Mouse (Mus musculus) hindbrain, embryonic 16.5 days (tissue): ENCODE measurements around the gene Szrd1. TPM values are rescaled to one million over a fixed set of nuclear protein-coding genes. Genes with fewer than 3 reads are reported as not detected.
A peak's percentile ranks its signal among the peaks of the same experiment; 100 is the strongest.

Experiments used
- ATAC-seq: fragments of 200-750 bp; cut with Nextera tagmentation; 2 replicates; pipeline ENCODE4 v1.8.0; 2017; ENCODE audit warnings: moderate TSS enrichment, moderate library complexity
- H3K27ac ChIP-seq: fragments of 300-500 bp; sonication (generic); 2 replicates; pipeline ENCODE4 v1.5.1; 2014; ENCODE audit warnings: low read depth, mild to moderate bottlenecking, control low read depth, low read length, moderate library complexity
- H3K27me3 ChIP-seq: fragments of 300-500 bp; sonication (generic); replicated peaks from 2 replicates; pipeline ENCODE4 v1.6.1; 2014; ENCODE audit warnings: low read length; ENCODE audit not compliant: control insufficient read depth, insufficient read depth
- H3K36me3 ChIP-seq: fragments of 300-500 bp; sonication (generic); 2 replicates; pipeline ENCODE4 v1.6.1; 2014; ENCODE audit warnings: mild to moderate bottlenecking, low read length, moderate library complexity, mixed read lengths; ENCODE audit not compliant: control insufficient read depth, insufficient read depth
- H3K4me1 ChIP-seq: fragments of 300-500 bp; sonication (generic); 2 replicates; pipeline ENCODE4 v1.6.1; 2014; ENCODE audit warnings: low read depth, low read length; ENCODE audit not compliant: control insufficient read depth, insufficient read depth
- H3K4me2 ChIP-seq: fragments of 300-500 bp; sonication (generic); 2 replicates; pipeline ENCODE4 v1.6.1; 2014; ENCODE audit warnings: mild to moderate bottlenecking, low read length, control low read depth, moderate library complexity
- H3K4me3 ChIP-seq: fragments of 300-500 bp; sonication (generic); 2 replicates; pipeline ENCODE4 v1.5.1; 2014; ENCODE audit warnings: mild to moderate bottlenecking, low read length, control low read depth, moderate library complexity
- H3K9ac ChIP-seq: fragments of 300-500 bp; sonication (generic); 2 replicates; pipeline ENCODE4 v1.6.1; 2014; ENCODE audit warnings: low read depth, mild to moderate bottlenecking, control low read depth, low read length, moderate library complexity
- H3K9me3 ChIP-seq: fragments of 300-500 bp; sonication (generic); 2 replicates; pipeline ENCODE4 v1.6.1; 2014; ENCODE audit warnings: mild to moderate bottlenecking, low read length, moderate library complexity; ENCODE audit not compliant: control insufficient read depth
- WGBS: fragments of 180-500 bp; shearing (Covaris S2); extraction: QIAGEN DNeasy Blood & Tissue Kit; methylation state at CpG from one replicate; pipeline ENCODE4 v1.1.7; 2014; 5-methylcytosine and 5-hydroxymethylcytosine counted together
- polyA plus RNA-seq: library from polyadenylated mRNA; unstranded; fragments of >200 nt; fragmentation: Nextera tagmentation; extraction: Ambion mirVana; gene quantifications from 2 replicates; pipeline ENCODE4 v1.2.1, GENCODE M21; 2015

Gene Szrd1
- polyA plus RNA-seq, 1 experiment from 2014 or later: 22.4 TPM

DNA sequence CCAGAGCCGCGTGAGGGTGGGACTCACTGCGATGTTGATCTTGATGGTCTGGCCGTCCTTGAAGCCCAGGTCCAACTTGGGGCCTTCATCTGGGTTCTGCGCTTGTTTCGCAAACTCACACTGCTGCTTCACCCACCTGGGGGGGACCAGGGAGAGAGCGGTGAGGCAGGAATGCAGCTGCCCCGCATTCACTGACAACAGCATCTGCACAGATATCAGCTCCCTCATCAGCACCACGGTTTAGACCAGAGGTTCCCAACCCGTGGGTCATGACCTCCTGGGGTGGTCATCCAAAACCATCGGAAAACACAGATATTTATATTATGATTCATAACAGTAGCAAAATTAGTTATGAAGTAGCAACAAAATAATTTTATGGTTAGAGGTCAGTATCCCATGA lies 67.1 kb downstream of the Szrd1 start:
- no peak for ATAC-seq
- H3K4me3 ChIP-seq: no peak overlapping the region
- no peak overlapping the region for H3K4me2 ChIP-seq
- WGBS: 94% methylated on average over 11 of the region's 11 CpGs
- H3K9ac ChIP-seq: no peak overlapping the region
- H3K27me3 ChIP-seq: no peaks in the 10 kb centered on the region
- no peaks in the 10 kb centered on the region for H3K9me3 ChIP-seq
- H3K27ac ChIP-seq: no peak overlapping the region
- H3K4me1 ChIP-seq: peaks cover 15% of the 10 kb centered on the region
- H3K36me3 ChIP-seq: peaks cover 30% of the 10 kb centered on the region

DNA sequence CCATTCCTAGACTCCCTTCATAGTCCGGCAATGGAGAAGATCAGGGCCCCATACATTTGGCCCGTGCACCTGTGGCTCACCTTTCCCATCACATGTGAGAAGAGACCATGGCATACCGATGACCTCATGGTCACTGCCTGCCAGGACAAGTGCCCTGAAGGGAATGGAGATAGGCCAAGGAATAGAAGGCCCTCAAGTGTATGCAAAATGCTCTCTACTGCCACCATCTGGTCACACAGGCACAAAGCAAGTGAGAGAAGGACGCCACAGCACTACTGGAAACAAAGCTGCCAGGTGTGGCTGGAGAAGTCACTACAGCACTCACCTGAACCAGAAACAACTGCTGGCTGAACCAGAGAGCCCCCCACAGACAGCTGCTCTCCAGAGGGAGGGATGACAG lies 69.8 kb downstream of the Szrd1 start:
- Histone ChIP-seq H3K9me3 (no peaks in the 10 kb centered on the region), H3K4me1 (peaks cover 7% of the 10 kb centered on the region), H3K4me2 (no peak overlapping the region), H3K36me3 (peaks cover 47% of the 10 kb centered on the region), H3K9ac (no peak overlapping the region), H3K27ac (no peak overlapping the region), H3K4me3 (no peak overlapping the region), H3K27me3 (no peaks in the 10 kb centered on the region)
- no peak for ATAC-seq
- 59% methylated on average over 4 of the region's 4 CpGs for WGBS

DNA sequence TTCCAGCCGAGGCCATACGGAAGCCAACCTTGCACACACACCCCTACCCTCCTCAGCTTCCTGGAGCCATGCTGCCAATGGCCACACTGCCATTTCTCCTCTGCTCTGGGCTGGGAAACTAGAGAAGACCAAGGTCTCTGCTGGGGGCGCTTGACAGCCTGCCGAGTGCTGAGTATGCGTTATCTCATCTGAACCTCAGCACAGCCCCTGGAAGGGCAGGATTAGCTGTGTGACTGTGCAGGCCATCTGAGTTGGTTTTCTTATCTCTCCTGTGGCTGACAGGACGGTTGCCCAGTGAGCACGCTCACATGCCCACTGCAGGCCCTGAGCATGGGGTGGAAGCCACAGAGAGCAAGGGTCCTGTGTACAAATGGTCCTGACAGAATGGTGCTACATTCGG lies 70.9 kb downstream of the Szrd1 start:
- peaks cover 47% of the 10 kb centered on the region for H3K36me3 ChIP-seq
- no peak overlapping the region for H3K9ac ChIP-seq
- 96% methylated on average over 8 of the region's 8 CpGs for WGBS
- no peak overlapping the region for H3K27ac ChIP-seq
- no peak overlapping the region for H3K4me3 ChIP-seq
- H3K4me1 ChIP-seq: peaks cover 7% of the 10 kb centered on the region
- no peaks in the 10 kb centered on the region for H3K27me3 ChIP-seq
- H3K4me2 ChIP-seq: no peak overlapping the region
- H3K9me3 ChIP-seq: no peaks in the 10 kb centered on the region
- no peak for ATAC-seq

- Histone ChIP-seq H3K27me3 (no peaks in the 10 kb centered on the region), H3K27ac (0 out of 2 replicates have a peak overlapping the region, but pooled peaks have one; percentile 39), H3K9ac (no peak overlapping the region), H3K36me3 (peaks cover 40% of the 10 kb centered on the region), H3K4me1 (peaks cover 7% of the 10 kb centered on the region), H3K9me3 (no peaks in the 10 kb centered on the region), H3K4me3 (no peak overlapping the region), H3K4me2 (no peak overlapping the region)
- no peak for ATAC-seq
- 78% methylated on average over 9 of the region's 9 CpGs for WGBS
Observed at GRCm38 (mm10) chr4:141067516-141068046, 72.0 kb downstream of the Szrd1 start.

DNA sequence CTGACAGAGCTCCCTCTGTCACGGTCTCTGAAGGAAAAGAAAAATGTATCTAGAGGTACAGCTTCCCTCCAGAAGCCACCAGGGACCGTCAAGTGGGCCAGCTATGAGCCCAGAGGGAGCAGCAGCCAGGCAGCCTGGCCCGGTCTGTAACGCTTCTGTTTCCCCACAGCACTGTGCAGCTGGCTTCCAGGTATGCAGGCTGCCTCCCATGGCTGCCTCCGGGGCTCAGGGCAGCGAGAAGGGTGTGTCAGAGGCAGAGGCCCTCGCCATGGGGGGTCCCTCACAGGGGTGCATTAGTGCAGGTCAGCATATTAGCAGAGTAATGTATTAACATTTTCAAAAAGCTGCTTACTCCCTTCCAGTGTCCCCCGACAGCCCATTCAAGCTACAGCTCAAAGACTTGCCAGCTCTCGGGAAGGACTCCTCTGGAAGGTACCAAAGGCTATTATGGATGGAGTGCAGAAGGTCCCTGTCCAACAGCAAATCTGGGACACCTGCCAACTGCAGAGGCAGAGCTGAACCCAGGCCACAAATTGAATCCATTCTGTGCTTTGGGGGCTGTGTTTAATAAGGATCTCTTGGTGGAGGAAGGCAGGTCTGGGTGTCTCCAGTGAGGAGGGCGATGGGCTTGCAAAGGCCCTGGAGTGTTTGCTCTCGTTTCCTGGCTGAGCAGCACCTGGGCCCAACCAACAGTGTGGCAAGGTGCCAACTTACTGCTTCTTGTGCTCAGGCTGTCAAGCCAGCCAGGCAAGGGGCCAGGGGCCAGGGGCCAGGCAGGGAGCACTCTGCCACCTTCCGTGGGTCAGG lies 72.7 kb downstream of the Szrd1 start:
- peaks cover 7% of the 10 kb centered on the region for H3K4me1 ChIP-seq
- peak; percentile 12; the same call in 1 of the 2 replicates for ATAC-seq
- H3K36me3 ChIP-seq: peaks cover 40% of the 10 kb centered on the region
- 65% methylated on average over 12 of the region's 12 CpGs for WGBS
- no peak overlapping the region for H3K9ac ChIP-seq
- peak overlapping the region; percentile 39; the same call in 1 of the 2 replicates for H3K27ac ChIP-seq
- no peak overlapping the region for H3K4me3 ChIP-seq
- no peaks in the 10 kb centered on the region for H3K9me3 ChIP-seq
- H3K27me3 ChIP-seq: no peaks in the 10 kb centered on the region
- no peak overlapping the region for H3K4me2 ChIP-seq

GRCm38 (mm10) chr4:141065123-141065522 lies 74.5 kb downstream of the Szrd1 start:
- H3K4me1 ChIP-seq: peaks cover 10% of the 10 kb centered on the region
- H3K9me3 ChIP-seq: no peaks in the 10 kb centered on the region
- H3K4me2 ChIP-seq: no peak overlapping the region
- peaks cover 35% of the 10 kb centered on the region for H3K36me3 ChIP-seq
- H3K9ac ChIP-seq: no peak overlapping the region
- no peak overlapping the region for H3K4me3 ChIP-seq
- no peaks in the 10 kb centered on the region for H3K27me3 ChIP-seq
- H3K27ac ChIP-seq: no peak overlapping the region
- 4% methylated on average over 8 of the region's 8 CpGs for WGBS
- peak; percentile 38 for ATAC-seq

DNA sequence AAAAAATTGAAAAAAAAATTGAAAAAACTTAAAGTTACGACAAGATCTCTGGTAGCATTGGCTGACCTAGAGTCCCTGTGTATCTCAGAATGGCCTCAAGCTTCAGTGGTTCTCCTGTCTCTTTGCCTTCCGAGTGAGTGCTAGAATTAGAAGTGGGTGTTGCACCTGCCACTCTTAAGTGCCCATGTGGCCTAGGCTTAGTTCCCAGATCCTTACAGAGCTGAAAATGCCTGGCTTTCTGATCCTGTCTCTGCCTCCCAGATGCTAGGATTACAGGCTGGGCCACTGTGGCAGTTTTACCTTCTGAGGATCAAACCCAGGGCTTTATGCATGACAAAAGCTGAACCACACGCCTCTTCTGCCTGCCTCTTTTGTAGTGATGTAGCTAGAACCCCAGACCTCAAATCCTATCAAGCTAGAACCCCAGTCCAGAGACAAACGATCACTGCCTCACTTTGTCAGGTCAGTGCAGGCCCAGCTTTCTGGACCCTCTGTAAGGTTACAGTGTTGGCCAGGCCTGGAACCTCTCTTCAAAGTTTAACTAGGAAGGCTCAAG lies 75.4 kb downstream of the Szrd1 start:
- Histone ChIP-seq H3K4me2 (no peak overlapping the region), H3K27ac (no peak overlapping the region), H3K9me3 (no peaks in the 10 kb centered on the region), H3K9ac (no peak overlapping the region), H3K36me3 (peaks cover 31% of the 10 kb centered on the region), H3K27me3 (no peaks in the 10 kb centered on the region), H3K4me3 (no peak overlapping the region), H3K4me1 (peaks cover 16% of the 10 kb centered on the region)
- WGBS: 73% methylated on average over 4 of the region's 4 CpGs
- ATAC-seq: no peak

Other genes with a start within 250 kb of the Szrd1 start
- 2.4 and 2.7 TPM in 2 replicates for gene Padi2, start 233.4 kb downstream of the Szrd1 start, polyA plus RNA-seq
- 490 and 530 TPM in 2 replicates for gene Sdhb, start 178.6 kb downstream of the Szrd1 start, polyA plus RNA-seq
- gene Atp13a2, start 152.9 kb downstream of the Szrd1 start, polyA plus RNA-seq: 185 and 196 TPM in 2 replicates
- gene Mfap2, start 129.4 kb downstream of the Szrd1 start, polyA plus RNA-seq: 130 and 180 TPM in 2 replicates
- gene Crocc, start 79.2 kb downstream of the Szrd1 start, polyA plus RNA-seq: 4.6 and 4.9 TPM in 2 replicates
- gene Necap2, start 61.4 kb downstream of the Szrd1 start, polyA plus RNA-seq: 54.0 and 55.5 TPM in 2 replicates
- 0.60 and 1.0 TPM in 2 replicates for gene Spata21, start 51.4 kb downstream of the Szrd1 start, polyA plus RNA-seq
- gene Fbxo42, start 8.1 kb upstream of the Szrd1 start, polyA plus RNA-seq: 20.4 and 24.8 TPM in 2 replicates
- gene Rsg1, start 74.2 kb upstream of the Szrd1 start, polyA plus RNA-seq: 8.4 and 8.9 TPM in 2 replicates
- gene Arhgef19, start 99.7 kb upstream of the Szrd1 start, polyA plus RNA-seq: 1.7 and 2.0 TPM in 2 replicates
- gene Epha2, start 161.5 kb upstream of the Szrd1 start, polyA plus RNA-seq: 1.1 TPM in 2 replicates
- 44.3 and 49.8 TPM in 2 replicates for gene Fam131c, start 228.4 kb upstream of the Szrd1 start, polyA plus RNA-seq